Mouse (Mus musculus): Measurements from ENCODE around the gene Naaladl2. TPM values are rescaled to one million over a fixed set of nuclear protein-coding genes. Genes with fewer than 3 reads are reported as not detected.

The Naaladl2 gene
- polyA plus RNA-seq, 1 experiment from 2014 or later, result 0.99 TPM

DNA sequence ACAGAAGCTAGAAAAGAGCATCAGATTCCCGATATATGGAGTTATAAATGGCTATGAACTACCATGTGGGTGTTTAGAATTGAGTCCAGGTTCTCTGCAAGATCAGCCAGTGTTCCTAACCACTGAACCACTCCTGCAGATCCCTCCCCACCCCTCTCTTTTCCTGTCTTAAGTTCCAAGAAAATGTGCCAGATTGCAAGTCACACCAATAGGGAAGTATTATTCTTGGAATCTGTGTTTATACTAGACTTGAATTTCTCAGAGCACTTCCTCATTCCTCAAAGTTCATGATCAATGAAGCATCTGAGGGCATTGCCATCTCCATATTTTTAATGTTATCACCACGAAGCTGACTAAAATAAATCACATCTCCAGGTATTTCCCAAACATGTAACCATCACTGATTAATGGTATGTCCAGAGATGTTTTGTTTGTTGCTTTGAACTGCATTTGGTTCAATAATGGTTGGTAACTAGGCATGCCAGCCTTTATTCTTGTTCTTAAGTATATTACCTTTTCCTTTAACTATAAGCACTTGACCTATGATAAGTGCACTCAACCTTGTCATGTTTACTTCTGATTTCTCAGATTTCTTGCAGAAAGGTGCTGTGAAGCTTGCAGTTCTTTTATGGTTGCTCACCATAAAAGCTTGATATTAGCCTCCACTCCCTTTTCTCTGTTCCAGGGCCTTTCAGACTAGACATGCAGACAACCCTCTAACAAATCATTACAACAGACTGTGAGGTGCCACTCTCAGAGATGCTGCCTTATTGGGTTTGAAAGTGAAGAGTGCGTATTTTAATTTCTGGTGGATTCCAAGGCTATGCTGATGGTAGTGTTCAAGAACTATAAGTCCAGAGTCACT lies 475.8 kb downstream of the Naaladl2 start:
- WGBS, result 89% methylated on average over 3 of the region's 3 CpGs

DNA sequence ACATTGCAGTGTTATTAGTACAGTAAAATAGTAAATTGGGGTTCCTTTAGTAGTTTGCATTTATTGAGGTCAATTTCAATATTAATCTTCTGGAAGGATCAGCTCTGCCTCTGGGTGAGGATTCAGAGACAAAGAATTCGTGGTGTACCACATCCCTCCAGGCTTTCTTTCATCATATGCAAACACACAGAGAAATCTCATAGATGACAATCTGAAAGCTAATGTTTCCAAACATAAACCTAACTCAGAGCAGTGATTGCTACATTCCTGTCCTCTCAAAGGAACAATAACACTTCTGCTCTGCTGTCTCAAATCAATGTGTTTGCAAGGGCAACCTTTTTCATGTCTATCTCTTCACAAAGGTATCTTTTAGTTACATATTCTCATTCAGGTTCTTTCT lies 478.7 kb downstream of the Naaladl2 start:
- 79% methylated on average over 1 of the region's 1 CpGs for WGBS
- Histone ChIP-seq H3K9me3 (ENCODE audit: control insufficient read depth, low read length) (no peaks in the 10 kb centered on the region), H3K4me3 (ENCODE audit: low read length) (no peak overlapping the region)

More for the DNA sequence above, 475.8 kb downstream of the Naaladl2 start:
- H3K9me3 ChIP-seq (ENCODE audit: control insufficient read depth, low read length), result no peaks in the 10 kb centered on the region
- H3K36me3 ChIP-seq (ENCODE audit: control insufficient read depth, insufficient read depth, low read length), result no peaks in the 10 kb centered on the region
- no peak overlapping the region for H3K27ac ChIP-seq (ENCODE audit: low read depth, low read length)
- no peak overlapping the region for H3K4me2 ChIP-seq (ENCODE audit: low read length)
- H3K4me3 ChIP-seq (ENCODE audit: low read length), result no peak overlapping the region
- ATAC-seq, result no peak
- no peaks in the 10 kb centered on the region for H3K4me1 ChIP-seq (ENCODE audit: control insufficient read depth, insufficient read depth, low read depth, low read length)
- H3K9ac ChIP-seq (ENCODE audit: low read depth, low read length), result no peak overlapping the region
- no peaks in the 10 kb centered on the region for H3K27me3 ChIP-seq (replicated peaks; ENCODE audit: control insufficient read depth, insufficient read depth, low read length)

DNA sequence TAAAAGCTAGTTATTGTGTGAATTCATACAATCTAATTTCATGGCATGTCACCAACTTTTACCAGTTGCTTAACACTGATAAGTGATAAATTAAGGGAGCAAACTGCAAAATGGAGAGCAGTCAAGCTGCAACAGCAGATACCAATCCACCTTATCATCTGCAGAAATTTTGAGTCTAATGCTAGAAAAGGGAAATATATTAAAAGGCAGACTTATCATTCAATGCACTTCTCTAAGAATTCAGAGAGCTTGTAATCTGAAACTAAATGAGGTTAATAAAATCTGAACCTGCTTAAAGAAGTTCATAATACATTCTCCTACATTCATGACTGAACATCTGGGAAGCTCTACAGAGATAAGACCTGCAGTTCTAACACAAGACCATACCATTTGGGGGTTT lies 480.3 kb downstream of the Naaladl2 start:
- Histone ChIP-seq H3K4me1 (ENCODE audit: control insufficient read depth, insufficient read depth, low read depth, low read length) (no peaks in the 10 kb centered on the region), H3K4me2 (ENCODE audit: low read length) (no peak overlapping the region), H3K4me3 (ENCODE audit: low read length) (no peak overlapping the region), H3K36me3 (ENCODE audit: control insufficient read depth, insufficient read depth, low read length) (no peaks in the 10 kb centered on the region), H3K9ac (ENCODE audit: low read depth, low read length) (no peak overlapping the region), H3K27ac (ENCODE audit: low read depth, low read length) (no peak overlapping the region), H3K9me3 (ENCODE audit: control insufficient read depth, low read length) (no peaks in the 10 kb centered on the region), H3K27me3 (replicated peaks; ENCODE audit: control insufficient read depth, insufficient read depth, low read length) (no peaks in the 10 kb centered on the region)
- ATAC-seq, result no peak

More for the DNA sequence above, 478.7 kb downstream of the Naaladl2 start:
- no peak for ATAC-seq
- no peak overlapping the region for H3K27ac ChIP-seq (ENCODE audit: low read depth, low read length)
- no peaks in the 10 kb centered on the region for H3K27me3 ChIP-seq (replicated peaks; ENCODE audit: control insufficient read depth, insufficient read depth, low read length)
- no peak overlapping the region for H3K4me2 ChIP-seq (ENCODE audit: low read length)
- no peaks in the 10 kb centered on the region for H3K4me1 ChIP-seq (ENCODE audit: control insufficient read depth, insufficient read depth, low read depth, low read length)
- no peaks in the 10 kb centered on the region for H3K36me3 ChIP-seq (ENCODE audit: control insufficient read depth, insufficient read depth, low read length)
- no peak overlapping the region for H3K9ac ChIP-seq (ENCODE audit: low read depth, low read length)

DNA sequence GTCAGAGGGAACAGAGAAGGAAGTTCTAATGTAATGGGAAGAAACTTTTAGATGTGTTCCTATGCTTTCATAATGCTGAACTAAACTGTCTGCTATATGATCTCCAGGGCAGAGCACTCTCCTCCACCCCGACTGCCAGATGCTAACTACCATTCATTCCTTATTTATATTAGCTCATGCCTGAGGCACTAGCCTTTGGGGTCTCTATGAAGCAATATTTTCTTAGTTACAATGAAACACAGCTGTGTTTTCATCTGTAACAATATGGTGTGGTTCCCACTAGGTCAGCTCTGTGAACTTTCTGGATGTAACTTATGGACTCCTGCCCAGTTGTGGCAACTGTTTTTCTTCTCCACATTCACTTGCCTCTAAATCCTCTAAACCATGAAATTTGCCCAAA lies 514.0 kb downstream of the Naaladl2 start:
- WGBS, result 46% methylated on average over 1 of the region's 1 CpGs
- Histone ChIP-seq H3K27ac (ENCODE audit: low read depth, low read length) (no peak overlapping the region), H3K9me3 (ENCODE audit: control insufficient read depth, low read length) (no peaks in the 10 kb centered on the region), H3K36me3 (ENCODE audit: control insufficient read depth, insufficient read depth, low read length) (no peaks in the 10 kb centered on the region), H3K4me3 (ENCODE audit: low read length) (no peak overlapping the region), H3K4me2 (ENCODE audit: low read length) (no peak overlapping the region), H3K9ac (ENCODE audit: low read depth, low read length) (no peak overlapping the region), H3K27me3 (replicated peaks; ENCODE audit: control insufficient read depth, insufficient read depth, low read length) (no peaks in the 10 kb centered on the region), H3K4me1 (ENCODE audit: control insufficient read depth, insufficient read depth, low read depth, low read length) (no peaks in the 10 kb centered on the region)
- ATAC-seq, result no peak

DNA sequence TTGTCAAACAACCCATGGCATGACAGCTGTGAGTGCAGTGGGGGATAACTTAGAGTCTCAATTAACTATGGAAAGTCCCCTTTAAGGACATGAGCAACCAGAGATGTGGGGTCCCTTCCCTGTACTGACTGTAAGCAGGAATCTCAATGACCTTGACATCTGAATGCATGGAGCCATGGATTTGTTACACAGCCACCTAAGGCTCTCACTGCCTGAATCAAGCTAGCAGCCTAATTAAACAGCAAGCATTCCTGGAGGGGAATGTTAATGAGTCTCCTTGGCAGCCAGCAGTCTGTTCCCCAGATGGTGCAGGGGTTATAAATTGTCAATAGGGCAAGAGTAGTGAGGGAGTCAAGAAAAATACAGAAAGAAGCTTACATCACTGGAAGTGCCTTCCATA lies 538.6 kb downstream of the Naaladl2 start:
- Histone ChIP-seq H3K36me3 (ENCODE audit: control insufficient read depth, insufficient read depth, low read length) (no peaks in the 10 kb centered on the region), H3K9ac (ENCODE audit: low read depth, low read length) (no peak overlapping the region), H3K27ac (ENCODE audit: low read depth, low read length) (no peak overlapping the region), H3K4me3 (ENCODE audit: low read length) (no peak overlapping the region), H3K4me2 (ENCODE audit: low read length) (no peak overlapping the region), H3K4me1 (ENCODE audit: control insufficient read depth, insufficient read depth, low read depth, low read length) (no peaks in the 10 kb centered on the region), H3K9me3 (ENCODE audit: control insufficient read depth, low read length) (no peaks in the 10 kb centered on the region), H3K27me3 (replicated peaks; ENCODE audit: control insufficient read depth, insufficient read depth, low read length) (no peaks in the 10 kb centered on the region)
- peak; percentile 81 for ATAC-seq

DNA sequence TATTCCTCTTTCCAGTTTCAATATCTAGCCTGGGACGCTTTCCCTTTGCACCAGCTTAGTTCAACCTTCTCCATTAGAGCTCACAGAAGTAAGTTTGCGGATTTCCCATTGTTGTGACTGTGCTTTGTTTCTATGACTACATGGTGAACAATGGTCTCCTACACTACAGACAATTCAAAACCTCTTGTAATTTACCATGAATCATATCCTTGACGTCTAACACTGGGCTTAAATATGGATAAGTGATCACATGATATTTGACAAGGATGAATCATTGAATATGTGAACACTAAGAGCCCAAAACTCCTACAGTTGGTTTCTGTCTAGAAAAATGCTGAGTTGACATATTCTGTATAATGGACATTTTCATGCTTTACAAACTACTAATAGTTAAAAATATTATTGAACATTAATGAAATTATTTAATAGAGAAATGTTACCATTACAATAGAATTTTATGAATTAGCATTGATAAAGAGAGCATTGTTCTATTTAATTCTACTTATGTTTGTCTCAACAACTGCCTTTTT lies 539.2 kb downstream of the Naaladl2 start:
- H3K4me2 ChIP-seq (ENCODE audit: low read length), result no peak overlapping the region

DNA sequence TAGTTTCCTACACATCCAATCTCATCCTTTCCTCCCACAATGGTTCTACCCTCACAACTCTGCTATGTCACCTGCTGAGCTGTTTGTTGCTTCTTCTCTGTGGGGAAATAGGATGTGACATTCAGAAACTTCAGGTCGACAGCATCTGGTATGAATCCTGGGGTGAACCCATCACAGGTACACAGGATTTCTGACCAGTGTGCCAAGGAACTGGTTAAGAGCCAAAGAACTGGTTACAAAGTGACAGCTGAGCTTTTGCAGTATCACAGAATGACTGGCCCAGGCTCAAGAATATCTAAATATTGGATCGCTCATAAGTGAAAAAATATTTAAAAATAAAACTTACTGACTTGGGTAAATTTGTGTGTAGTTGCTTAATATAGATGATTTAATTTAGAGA lies 548.6 kb downstream of the Naaladl2 start:
- Histone ChIP-seq H3K4me1 (ENCODE audit: control insufficient read depth, insufficient read depth, low read depth, low read length) (no peaks in the 10 kb centered on the region), H3K27me3 (replicated peaks; ENCODE audit: control insufficient read depth, insufficient read depth, low read length) (no peaks in the 10 kb centered on the region), H3K36me3 (ENCODE audit: control insufficient read depth, insufficient read depth, low read length) (no peaks in the 10 kb centered on the region), H3K27ac (ENCODE audit: low read depth, low read length) (no peak overlapping the region), H3K4me2 (ENCODE audit: low read length) (no peak overlapping the region), H3K9me3 (ENCODE audit: control insufficient read depth, low read length) (no peaks in the 10 kb centered on the region), H3K4me3 (ENCODE audit: low read length) (no peak overlapping the region), H3K9ac (ENCODE audit: low read depth, low read length) (no peak overlapping the region)
- no peak for ATAC-seq
- 77% methylated on average over 2 of the region's 2 CpGs for WGBS

More for the DNA sequence above, 539.2 kb downstream of the Naaladl2 start:
- Histone ChIP-seq H3K9me3 (ENCODE audit: control insufficient read depth, low read length) (no peaks in the 10 kb centered on the region), H3K27me3 (replicated peaks; ENCODE audit: control insufficient read depth, insufficient read depth, low read length) (no peaks in the 10 kb centered on the region), H3K4me1 (ENCODE audit: control insufficient read depth, insufficient read depth, low read depth, low read length) (no peaks in the 10 kb centered on the region), H3K27ac (ENCODE audit: low read depth, low read length) (no peak overlapping the region), H3K9ac (ENCODE audit: low read depth, low read length) (no peak overlapping the region), H3K4me3 (ENCODE audit: low read length) (no peak overlapping the region), H3K36me3 (ENCODE audit: control insufficient read depth, insufficient read depth, low read length) (no peaks in the 10 kb centered on the region)
- WGBS, result 64% methylated on average over 3 of the region's 3 CpGs
- no peak for ATAC-seq

DNA sequence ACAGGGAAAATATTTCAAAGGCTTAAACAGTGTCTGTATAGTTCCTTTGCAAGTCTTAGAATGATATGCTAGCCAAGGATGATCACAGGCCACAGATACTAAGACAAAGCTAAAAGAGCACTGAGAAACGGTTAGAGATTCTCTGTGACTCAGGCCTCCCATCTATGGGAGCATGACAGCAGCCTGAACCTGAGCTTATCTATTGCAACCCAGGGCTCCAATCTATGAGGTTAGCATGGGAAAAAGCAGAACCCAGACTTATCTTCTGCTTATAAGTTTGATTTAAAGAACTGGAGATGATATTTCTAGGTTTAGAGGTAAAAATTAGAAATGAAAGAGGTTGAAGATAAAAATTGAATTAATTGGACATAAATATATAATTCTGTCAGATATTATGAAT lies 587.4 kb downstream of the Naaladl2 start:
- 93% methylated on average over 1 of the region's 1 CpGs for WGBS
- ATAC-seq, result no peak
- Histone ChIP-seq H3K4me3 (ENCODE audit: low read length) (no peak overlapping the region), H3K36me3 (ENCODE audit: control insufficient read depth, insufficient read depth, low read length) (no peaks in the 10 kb centered on the region), H3K27me3 (replicated peaks; ENCODE audit: control insufficient read depth, insufficient read depth, low read length) (no peaks in the 10 kb centered on the region), H3K4me1 (ENCODE audit: control insufficient read depth, insufficient read depth, low read depth, low read length) (no peaks in the 10 kb centered on the region), H3K4me2 (ENCODE audit: low read length) (no peak overlapping the region), H3K9ac (ENCODE audit: low read depth, low read length) (no peak overlapping the region), H3K27ac (ENCODE audit: low read depth, low read length) (no peak overlapping the region), H3K9me3 (ENCODE audit: control insufficient read depth, low read length) (no peaks in the 10 kb centered on the region)

DNA sequence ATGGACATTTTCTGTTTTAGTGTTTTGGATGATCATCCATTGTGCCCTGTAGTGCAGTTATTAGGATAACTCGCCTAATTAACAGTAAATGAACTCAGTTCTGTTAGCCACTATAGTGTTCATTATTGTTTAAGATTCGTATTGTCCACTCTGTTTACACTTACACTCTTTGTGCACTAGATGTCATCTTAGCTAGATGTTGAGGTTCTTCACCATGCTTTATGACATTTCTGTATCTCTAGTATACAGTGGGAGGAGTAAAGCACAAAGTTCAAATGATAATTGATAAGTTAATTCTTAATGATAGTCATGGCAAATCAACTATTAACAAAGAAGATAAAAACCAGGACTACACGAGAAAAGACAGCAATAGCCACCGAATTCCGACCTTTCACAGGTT lies 590.4 kb downstream of the Naaladl2 start:
- Histone ChIP-seq H3K36me3 (ENCODE audit: control insufficient read depth, insufficient read depth, low read length) (no peaks in the 10 kb centered on the region), H3K4me3 (ENCODE audit: low read length) (no peak overlapping the region), H3K4me1 (ENCODE audit: control insufficient read depth, insufficient read depth, low read depth, low read length) (no peaks in the 10 kb centered on the region), H3K9ac (ENCODE audit: low read depth, low read length) (no peak overlapping the region), H3K27me3 (replicated peaks; ENCODE audit: control insufficient read depth, insufficient read depth, low read length) (no peaks in the 10 kb centered on the region), H3K27ac (ENCODE audit: low read depth, low read length) (no peak overlapping the region), H3K4me2 (ENCODE audit: low read length) (no peak overlapping the region), H3K9me3 (ENCODE audit: control insufficient read depth, low read length) (no peaks in the 10 kb centered on the region)
- WGBS, result 86% methylated on average over 5 of the region's 5 CpGs
- no peak for ATAC-seq
